Mouse (Mus musculus) myocyte (in vitro differentiated cells): ENCODE results near the gene Dysf.

Source experiments
- E2F4 ChIP-seq: IDR thresholded peaks from one replicate; pipeline ENCODE4 v1.6.1; 2011; ENCODE audit warnings: mild to moderate bottlenecking, control low read depth, moderate library complexity; ENCODE audit not compliant: insufficient read depth
- MAX ChIP-seq: IDR thresholded peaks from one replicate; pipeline ENCODE4 v1.6.1; 2011; ENCODE audit warnings: low read depth, mild to moderate bottlenecking, control low read depth
- POLR2A ChIP-seq: IDR thresholded peaks from one replicate; pipeline ENCODE4 v1.6.1; 2011; ENCODE audit warnings: low read depth, mild to moderate bottlenecking, control low read depth, moderate library complexity; ENCODE audit not compliant: insufficient read length
- POLR2AphosphoS2 ChIP-seq: IDR thresholded peaks from one replicate; pipeline ENCODE4 v1.6.1; 2011; ENCODE audit warnings: low read depth, control low read depth; ENCODE audit not compliant: insufficient read length
- REST ChIP-seq: IDR thresholded peaks from one replicate; pipeline ENCODE4 v1.6.1; 2011; ENCODE audit warnings: mild to moderate bottlenecking, control low read depth, moderate library complexity; ENCODE audit not compliant: insufficient read depth, insufficient read length
- SRF ChIP-seq: IDR thresholded peaks from one replicate; pipeline ENCODE4 v1.6.1; 2011; ENCODE audit warnings: low read depth; ENCODE audit not compliant: control insufficient read depth, insufficient read length
- TCF12 ChIP-seq: IDR thresholded peaks from one replicate; pipeline ENCODE4 v1.6.1; 2011; ENCODE audit warnings: mild to moderate bottlenecking, control low read depth; ENCODE audit not compliant: poor library complexity, insufficient read depth, severe bottlenecking
- USF1 ChIP-seq: IDR thresholded peaks from one replicate; pipeline ENCODE4 v1.6.1; 2011; ENCODE audit warnings: low read depth, mild to moderate bottlenecking, control low read depth, moderate library complexity

DNA sequence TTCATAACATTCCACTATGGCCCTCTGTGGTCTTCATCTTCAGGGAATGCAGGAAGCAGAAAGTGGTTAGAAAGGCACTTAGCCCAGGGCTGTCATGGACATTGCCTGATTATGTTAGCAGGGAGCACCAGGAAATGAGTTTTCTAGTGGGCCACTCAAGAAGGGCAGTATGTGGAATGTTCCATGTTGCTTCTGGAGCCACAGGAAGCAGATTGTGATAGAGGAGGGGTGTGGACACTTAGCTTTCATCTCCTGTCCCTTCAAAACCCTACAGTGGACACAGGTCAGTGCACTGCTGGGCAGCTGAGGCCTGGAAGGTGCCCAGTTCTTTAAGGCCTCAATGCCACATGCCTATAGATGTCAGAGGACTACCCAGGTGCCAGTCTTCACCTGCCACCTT, 20.4 kb downstream of the Dysf start:
- TF ChIP-seq POLR2A (no peak), USF1 (no peak), REST (no peak), POLR2AphosphoS2 (no peak), SRF (no peak), TCF12 (no peak), MAX (no peak), E2F4 (no peak)
